Mouse (Mus musculus) ES-E14 (cell line): Measurements from ENCODE around the gene Zfp280c.

Experiments used
- CHD2 ChIP-seq: IDR thresholded peaks from 2 replicates; pipeline ENCODE4 v1.6.1; 2014; ENCODE audit warnings: mild to moderate bottlenecking, low read depth, low read length, inconsistent platforms
- HCFC1 ChIP-seq: IDR thresholded peaks from 2 replicates; pipeline ENCODE4 v1.6.1; 2012; ENCODE audit warnings: low read length, inconsistent platforms, borderline replicate concordance; ENCODE audit not compliant: insufficient read depth
- MAFK ChIP-seq: IDR thresholded peaks from 2 replicates; pipeline ENCODE4 v1.6.1; 2014; ENCODE audit warnings: mild to moderate bottlenecking, low read depth, low read length, inconsistent platforms; ENCODE audit not compliant: insufficient read depth
- ZC3H11A ChIP-seq: IDR thresholded peaks from 2 replicates; pipeline ENCODE4 v1.6.1; 2012; ENCODE audit warnings: low read depth, mild to moderate bottlenecking, inconsistent platforms, low read length, borderline replicate concordance
- ZNF384 ChIP-seq: IDR thresholded peaks from 2 replicates; pipeline ENCODE4 v1.6.1; 2012; ENCODE audit warnings: low read depth, low read length, inconsistent platforms

GRCm38 (mm10) chrX:48596053-48596452, 1.7 kb upstream of the Zfp280c start:
- TF ChIP-seq ZC3H11A: no peak
- TF ChIP-seq MAFK: peak; percentile 65; the same call in 1 of the 2 replicates
- no peak for TF ChIP-seq HCFC1
- no peak for TF ChIP-seq CHD2
- TF ChIP-seq ZNF384: no peak
